Mouse (Mus musculus) embryonic fibroblast, embryonic 13.5 days (primary cell): Measurements from ENCODE around the gene Kcnd3.

Experiments used
- CTCF ChIP-seq: IDR thresholded peaks from 2 replicates; pipeline ENCODE4 v1.5.1; 2011; ENCODE audit warnings: mild to moderate bottlenecking, control low read depth, low read length, moderate library complexity, borderline replicate concordance; ENCODE audit not compliant: insufficient read depth
- POLR2A ChIP-seq: IDR thresholded peaks from 2 replicates; pipeline ENCODE4 v1.6.1; 2011; ENCODE audit warnings: low read depth, mild to moderate bottlenecking, control low read depth, low read length, moderate library complexity

- TF ChIP-seq CTCF, result no peak
- no peak for TF ChIP-seq POLR2A
Observed at GRCm38 (mm10) chr3:105514215-105514614, 62.1 kb downstream of the Kcnd3 start.
